Mouse (Mus musculus): ENCODE results near the gene Hmgn5. TPM values are rescaled to one million over a fixed set of nuclear protein-coding genes. Genes with fewer than 3 reads are reported as not detected.

The Hmgn5 gene
- polyA plus RNA-seq (2017; shearing (Covaris generic)): 14.3 TPM

DNA sequence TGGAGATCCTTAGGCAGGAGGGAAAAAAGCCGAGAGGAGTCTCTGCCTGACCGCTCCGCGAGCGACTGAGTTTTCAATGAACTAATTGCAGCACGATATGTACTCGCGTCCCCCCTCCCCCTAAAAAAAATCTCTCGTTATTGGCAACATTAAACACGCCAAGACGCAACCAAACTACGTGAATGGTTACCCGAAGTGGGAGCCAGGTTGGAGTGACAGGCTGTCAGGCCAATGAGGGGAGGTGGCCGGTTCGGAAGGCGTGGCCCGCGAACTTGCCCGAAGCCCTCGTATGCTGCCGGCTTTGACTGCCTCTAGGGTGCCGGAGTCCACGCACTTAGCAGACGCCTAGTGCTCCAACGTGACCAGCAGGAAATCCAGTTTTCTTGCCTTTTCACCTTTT is at the start of gene Hmgn5:
Hmgn5 (minus strand) TSS at position 122 of the 400 bp plus-strand sequence.

Other genes starting within 250 kb of the Hmgn5 start
- 3.1 TPM for gene Brwd3, start 179.0 kb downstream of the Hmgn5 start, polyA plus RNA-seq (2017; shearing (Covaris generic))
- 16.1 TPM for gene Sh3bgrl, start 82.0 kb upstream of the Hmgn5 start, polyA plus RNA-seq (2017; shearing (Covaris generic))
- gene Gm6377, start 183.4 kb upstream of the Hmgn5 start, polyA plus RNA-seq (2017; shearing (Covaris generic)): not detected